Mouse (Mus musculus): ENCODE data around the gene Hipk1. TPM values are rescaled to one million over a fixed set of nuclear protein-coding genes. Genes with fewer than 3 reads are reported as not detected.

Gene Hipk1
- total RNA-seq, 2 experiments from 2014 or later, result 96.7 to 98.2 TPM

- DNase-seq, result peak; percentile 68
These were observed 75.3 kb downstream of the Hipk1 start for GRCm38 (mm10) chr3:103715762-103716693.

- no peak for DNase-seq
These were observed 76.4 kb downstream of the Hipk1 start for GRCm38 (mm10) chr3:103714942-103715341.

- DNase-seq, result no peak
These were observed 77.0 kb downstream of the Hipk1 start for GRCm38 (mm10) chr3:103714236-103714875.

- DNase-seq, result peak; percentile 34
These were observed 79.2 kb downstream of the Hipk1 start for GRCm38 (mm10) chr3:103712196-103712595.

- no peak for DNase-seq
These were observed 81.8 kb downstream of the Hipk1 start for GRCm38 (mm10) chr3:103709470-103710040.

- no peak for DNase-seq
These were observed 85.9 kb downstream of the Hipk1 start for GRCm38 (mm10) chr3:103705426-103705825.

GRCm38 (mm10) chr3:103704661-103705060 lies 86.7 kb downstream of the Hipk1 start:
- no peak for DNase-seq

GRCm38 (mm10) chr3:103696388-103696925 lies 94.9 kb downstream of the Hipk1 start:
- DNase-seq, result no peak

GRCm38 (mm10) chr3:103695556-103695955 lies 95.8 kb downstream of the Hipk1 start:
- DNase-seq, result no peak

- DNase-seq, result peak; percentile 14
These were observed 100.9 kb downstream of the Hipk1 start for GRCm38 (mm10) chr3:103690506-103690905.

Other genes with a start within 250 kb of the Hipk1 start
- gene Syt6, start 216.3 kb downstream of the Hipk1 start, total RNA-seq (2021), result not detected
- 1 to 10 TPM in 1 of 2 experiments, not detected in 1; 2.1 TPM for gene Atg4a-ps, start 145.5 kb downstream of the Hipk1 start, total RNA-seq (2021)
- gene Olfml3, start 53.6 kb downstream of the Hipk1 start, total RNA-seq (2021), result 10 to 100 TPM; 11.8 to 13.0 TPM
- gene Gm10964, start 52.2 kb downstream of the Hipk1 start, total RNA-seq (2021), result not detected
- gene Dclre1b, start 17.9 kb upstream of the Hipk1 start, total RNA-seq (2021), result 10 to 100 TPM; 13.6 to 14.2 TPM
- gene Ap4b1, start 18.0 kb upstream of the Hipk1 start, total RNA-seq (2021), result 1 to 10 TPM; 8.6 to 9.1 TPM
- under 1 TPM in 1 of 2 experiments, not detected in 1; 0.27 TPM for gene Gm43064, start 18.0 kb upstream of the Hipk1 start, total RNA-seq (2021)
- not detected for gene Bcl2l15, start 41.0 kb upstream of the Hipk1 start, total RNA-seq (2021)
- under 1 TPM; 0.57 to 0.72 TPM for gene Ptpn22, start 68.2 kb upstream of the Hipk1 start, total RNA-seq (2021)
- 1 to 10 TPM; 9.1 to 9.8 TPM for gene Rsbn1, start 122.6 kb upstream of the Hipk1 start, total RNA-seq (2021)
- 10 to 100 TPM; 12.7 to 16.6 TPM for gene Phtf1, start 176.5 kb upstream of the Hipk1 start, total RNA-seq (2021)